Mouse (Mus musculus): ENCODE measurements at regions not wholly inside any gene's neighbourhood (a gene's known extent, or its start where the extent isn't known, plus 50 kb on each side); places are given as distances from the start of the nearest gene placed in this dataset.

DNA sequence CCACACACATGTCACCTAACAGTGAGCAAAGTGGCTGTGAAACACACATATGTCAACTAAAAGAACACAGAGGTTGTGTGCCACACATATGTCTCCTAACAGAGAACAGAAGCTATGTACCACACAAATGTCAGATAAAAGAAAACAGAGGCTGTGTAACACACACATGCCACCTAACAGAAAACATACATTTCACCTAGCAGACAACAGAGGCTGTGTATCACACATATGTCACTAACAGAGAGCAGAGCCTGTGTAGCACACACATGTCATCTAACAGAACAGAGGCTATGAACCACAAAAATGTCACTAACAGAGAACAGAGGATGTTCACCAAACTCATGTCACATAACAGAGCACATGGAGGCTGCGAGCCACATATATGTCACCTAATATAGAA is 103.6 kb upstream of the Thrb start:
- no peak for DNase-seq (ENCODE audit: low read depth, low spot score)

DNA sequence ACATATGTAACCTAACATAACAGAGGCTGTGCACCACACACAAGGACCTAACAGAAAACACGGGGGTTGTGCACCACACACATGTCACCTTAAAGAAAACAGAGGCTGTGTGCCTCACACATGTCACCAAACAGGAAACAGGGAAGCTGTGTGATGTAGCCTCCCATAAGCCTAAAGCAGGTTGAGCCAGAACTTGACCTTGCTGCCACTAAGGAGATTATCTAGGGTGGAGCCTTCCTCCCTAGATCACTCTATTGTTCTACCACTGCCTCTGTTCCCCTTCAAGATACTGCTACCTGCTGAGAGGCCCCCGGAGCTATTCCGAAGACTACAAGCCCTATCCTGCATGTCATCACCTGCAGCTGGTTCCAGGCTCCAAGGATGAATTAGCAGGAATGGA is 100.1 kb upstream of the Thrb start:
- DNase-seq (ENCODE audit: low read depth, low spot score), result peak; percentile 67

DNA sequence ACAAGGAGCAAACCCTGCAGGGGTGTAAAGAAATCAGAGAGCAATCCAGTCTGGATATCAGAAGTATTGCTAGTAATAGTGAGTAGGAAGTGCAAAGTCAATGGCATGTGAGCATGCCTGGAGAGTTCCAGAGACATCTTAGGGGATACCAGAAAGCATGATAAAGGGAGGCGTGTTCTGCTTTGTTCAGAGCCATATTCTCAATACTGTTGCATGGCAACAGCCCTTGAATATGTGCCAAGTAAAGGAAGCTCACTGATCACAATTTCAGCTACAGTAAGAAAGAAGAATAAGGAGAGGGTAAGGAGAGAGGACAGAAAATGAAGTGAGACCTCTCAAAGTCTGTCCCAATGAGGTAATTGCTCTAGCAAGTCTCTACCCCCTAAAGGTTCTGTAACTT is 92.1 kb upstream of the Thrb start:
- peak; percentile 46 for DNase-seq (ENCODE audit: low read depth, low spot score)

DNA sequence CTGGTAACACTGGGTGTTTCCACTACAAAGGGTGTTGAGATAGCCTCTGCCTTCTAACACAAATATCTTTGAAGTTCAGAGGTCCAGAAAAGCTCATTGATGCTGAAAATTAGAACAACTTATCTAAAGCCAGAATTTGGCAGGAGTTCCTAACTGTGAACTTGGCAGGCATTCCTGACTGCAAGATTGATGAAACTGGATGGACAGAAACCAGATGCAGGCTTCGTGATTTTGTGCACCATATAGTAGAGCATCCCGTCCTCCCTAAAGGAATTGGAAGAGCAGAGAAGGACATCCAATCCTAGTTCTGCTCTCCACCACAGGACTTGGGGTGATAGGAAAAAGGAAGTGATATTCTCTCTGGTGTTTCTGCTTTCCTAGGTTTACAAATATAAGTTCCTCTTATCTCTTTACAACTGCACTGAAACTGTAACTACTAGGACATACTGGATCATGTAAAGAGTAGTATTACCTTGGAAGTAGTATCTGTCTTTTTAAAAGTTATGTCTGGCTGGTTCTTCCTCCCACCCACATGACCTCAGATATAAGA is 90.9 kb upstream of the Thrb start:
- no peak for DNase-seq (ENCODE audit: low read depth, low spot score)

DNA sequence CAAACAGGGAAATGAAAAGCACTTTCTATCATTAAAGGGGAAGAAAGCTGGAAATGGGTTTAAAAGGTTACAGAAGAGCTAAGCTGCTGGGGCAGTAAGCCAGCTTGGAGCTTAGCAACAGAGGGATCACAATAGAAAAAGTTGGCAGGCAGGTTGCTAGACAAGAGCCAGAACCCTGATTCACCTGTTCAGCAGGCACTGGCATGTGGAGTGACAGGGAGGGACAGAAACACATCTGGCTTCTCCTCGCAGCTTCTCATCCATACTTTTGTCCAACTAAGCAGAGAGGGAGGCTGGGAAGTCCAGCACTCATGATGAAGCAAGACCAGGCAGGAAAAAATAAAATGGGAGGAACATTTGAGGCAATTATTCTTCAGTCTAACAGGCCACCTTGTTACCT is 81.3 kb upstream of the Thrb start:
- no peak for DNase-seq (ENCODE audit: low read depth, low spot score)

DNA sequence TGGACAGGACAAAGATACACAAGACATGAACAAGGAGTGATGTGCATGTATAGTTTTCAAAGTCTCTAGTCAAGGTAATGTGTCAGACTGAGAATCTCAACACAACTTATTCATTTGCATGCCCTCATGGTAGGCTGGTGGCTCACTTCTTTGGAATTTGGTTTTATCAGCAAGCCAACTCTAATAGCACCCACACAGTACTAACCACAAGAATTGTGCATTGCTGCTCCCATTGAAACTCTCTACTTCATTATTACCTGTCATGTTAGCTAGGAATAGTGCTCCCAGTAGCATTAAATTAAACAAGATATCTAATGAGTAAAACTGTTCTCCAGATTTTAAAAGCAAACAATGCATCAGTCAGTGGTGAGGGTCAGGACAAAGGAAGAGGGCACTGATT is 70.5 kb upstream of the Thrb start:
- no peak for DNase-seq (ENCODE audit: low read depth, low spot score)

DNA sequence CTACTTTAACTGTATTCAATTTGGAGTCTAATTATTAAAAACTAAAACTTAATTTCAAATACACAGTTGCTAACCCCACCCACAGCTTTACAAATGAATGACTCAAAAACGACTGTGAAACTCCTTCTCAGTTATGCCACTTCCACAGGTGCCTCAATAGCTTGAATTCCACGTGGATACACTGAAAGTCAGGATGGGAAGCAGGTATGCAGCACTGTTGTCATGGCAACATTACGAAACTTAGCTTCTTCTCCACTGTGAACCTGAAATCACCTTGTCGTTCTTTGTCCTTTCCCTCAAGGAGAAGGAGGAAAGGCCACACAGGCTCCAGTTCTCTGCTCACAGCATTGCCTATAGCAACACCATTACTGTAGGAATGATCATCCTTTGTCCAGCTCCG is 60.5 kb upstream of the Thrb start:
- DNase-seq (ENCODE audit: low read depth, low spot score), result peak; percentile 32

DNA sequence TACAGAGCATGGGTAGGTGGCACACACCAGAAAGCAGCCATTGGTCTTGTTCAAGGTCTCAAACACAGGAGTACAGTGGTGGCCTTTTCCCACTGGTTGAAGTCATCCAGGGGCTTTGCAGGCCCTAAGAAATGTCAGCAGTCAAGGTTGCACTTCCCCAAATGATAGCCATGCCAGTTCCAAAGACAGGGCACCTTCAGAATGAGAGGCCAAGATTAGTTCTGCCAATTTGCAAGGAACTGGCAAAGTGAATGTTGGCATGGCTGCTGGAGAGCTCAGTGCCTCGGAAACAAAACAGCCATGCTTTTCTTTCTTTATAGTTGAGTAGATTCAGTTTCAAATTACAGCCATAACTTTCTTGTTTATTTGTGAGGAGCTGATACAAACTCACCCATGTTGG is 57.7 kb upstream of the Thrb start:
- DNase-seq (ENCODE audit: low read depth, low spot score), result no peak

DNA sequence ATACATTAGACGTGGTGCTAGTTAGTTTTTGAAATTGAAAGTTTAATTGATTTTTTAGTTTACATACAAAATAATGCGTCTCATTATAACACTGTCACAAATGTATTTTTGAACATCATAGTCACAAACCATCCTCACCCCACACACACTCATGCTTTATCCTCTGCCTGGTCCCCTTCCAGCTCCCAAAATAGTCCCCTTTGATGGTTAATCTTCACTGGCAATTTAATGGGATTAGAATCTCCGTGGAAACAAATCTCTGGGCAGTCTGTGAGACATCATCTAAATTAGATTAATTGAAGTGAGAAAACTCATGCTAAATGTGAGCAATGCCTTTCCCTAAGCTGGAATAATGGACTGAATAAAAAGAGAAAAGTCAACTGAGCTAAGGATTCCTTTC is 54.0 kb upstream of the Thrb start:
- no peak for DNase-seq (ENCODE audit: low read depth, low spot score)

DNA sequence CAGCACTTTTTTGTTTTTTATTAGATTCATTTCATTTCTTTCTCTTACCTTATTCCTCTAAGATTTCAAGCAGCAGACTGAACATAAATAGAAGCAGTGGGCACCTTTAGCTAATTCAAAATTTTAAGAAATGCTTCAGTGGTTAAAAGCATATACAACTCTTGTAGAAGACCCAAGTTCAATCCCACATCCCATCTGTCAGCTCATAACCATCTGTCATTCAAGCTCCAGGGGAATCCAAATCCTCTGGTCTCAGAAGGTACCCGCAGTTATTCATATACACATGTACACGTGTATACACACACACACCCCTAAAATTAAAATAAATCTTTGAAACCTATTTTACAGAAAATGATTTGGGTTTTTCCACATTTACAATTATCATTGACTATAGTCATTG is 52.9 kb upstream of the Thrb start:
- DNase-seq (ENCODE audit: low read depth, low spot score), result no peak
